Mouse (Mus musculus): ENCODE measurements around the gene Gm867. TPM values are rescaled to one million over a fixed set of nuclear protein-coding genes. Genes with fewer than 3 reads are reported as not detected.
A peak's percentile ranks its signal among the peaks of the same experiment; 100 is the strongest.

Gm867 gene
- polyA plus RNA-seq, 1 experiment, result 0.54 TPM

- Histone ChIP-seq H3K4me1 (ENCODE audit: control insufficient read depth, insufficient read depth, low read length) (peaks cover 7% of the 10 kb centered on the region), H3K27ac (ENCODE audit: insufficient read depth, low read length) (no peak within 1 kb of the TSS), H3K4me3 (replicated peaks; ENCODE audit: insufficient read depth, low read depth, low read length) (peak within 1 kb of the TSS; percentile 50), H3K27me3 (ENCODE audit: control insufficient read depth, insufficient read depth, low read length) (no peaks in the 10 kb centered on the region)
- 61% methylated on average over 6 of the region's 6 CpGs for WGBS
- no peak for DNase-seq
- TF ChIP-seq POLR2A (IDR thresholded peaks at IDR 0.05; ENCODE audit: borderline replicate concordance, insufficient read depth, low read length) (no peak), CTCF (IDR thresholded peaks at IDR 0.05; ENCODE audit: borderline replicate concordance, insufficient read depth, low read depth, low read length) (no peak)
These were observed 7.6 kb downstream of the Gm867 start, which contains the start of gene Chchd10 for GRCm38 (mm10) chr10:75932891-75933290. Gene Chchd10, plus strand, starts transcription at chr10:75933130.

- Histone ChIP-seq H3K4me3 (replicated peaks; ENCODE audit: insufficient read depth, low read depth, low read length) (peak overlapping the region; percentile 50), H3K27ac (ENCODE audit: insufficient read depth, low read length) (no peak overlapping the region), H3K4me1 (ENCODE audit: control insufficient read depth, insufficient read depth, low read length) (peaks cover 4% of the 10 kb centered on the region), H3K27me3 (ENCODE audit: control insufficient read depth, insufficient read depth, low read length) (no peaks in the 10 kb centered on the region)
- WGBS, result 2% methylated on average over 44 of the region's 44 CpGs
- TF ChIP-seq CTCF (IDR thresholded peaks at IDR 0.05; ENCODE audit: borderline replicate concordance, insufficient read depth, low read depth, low read length), result no peak
- TF ChIP-seq POLR2A (IDR thresholded peaks at IDR 0.05; ENCODE audit: borderline replicate concordance, insufficient read depth, low read length), result no peak
- peak; percentile 28 to 53 for DNase-seq
These were observed 8.3 kb downstream of the Gm867 start for GRCm38 (mm10) chr10:75932081-75932678.

- TF ChIP-seq POLR2A (IDR thresholded peaks at IDR 0.05; ENCODE audit: borderline replicate concordance, insufficient read depth, low read length) (no peak), CTCF (IDR thresholded peaks at IDR 0.05; ENCODE audit: borderline replicate concordance, insufficient read depth, low read depth, low read length) (no peak)
- no peaks in the 10 kb centered on the region for H3K4me1 ChIP-seq (ENCODE audit: control insufficient read depth, insufficient read depth, low read length)
- no peak overlapping the region for H3K4me3 ChIP-seq (replicated peaks; ENCODE audit: insufficient read depth, low read depth, low read length)
These were observed 9.2 kb downstream of the Gm867 start for GRCm38 (mm10) chr10:75931311-75931710.

DNA sequence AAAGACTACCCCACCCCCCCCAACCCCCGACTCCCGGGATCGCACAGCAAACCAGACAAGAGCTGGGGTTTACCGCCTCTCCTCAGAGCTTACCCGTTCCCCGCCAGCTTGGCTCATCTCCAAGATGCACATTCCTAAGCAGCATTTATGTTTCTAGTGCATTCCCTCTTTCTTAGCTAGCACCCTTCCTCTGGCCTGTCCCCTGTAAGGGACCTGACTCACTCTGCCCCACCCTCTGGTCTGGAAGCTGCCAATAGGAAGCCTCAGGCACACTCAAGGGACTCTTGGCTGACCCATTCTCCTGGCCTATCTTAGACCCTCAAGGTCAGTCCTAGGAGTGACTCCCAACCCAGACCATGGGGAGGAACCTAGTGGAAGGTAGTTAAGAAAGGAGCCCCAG lies 10.2 kb downstream of the Gm867 start:
- no peaks in the 10 kb centered on the region for H3K27me3 ChIP-seq (ENCODE audit: control insufficient read depth, insufficient read depth, low read length)
- TF ChIP-seq POLR2A (IDR thresholded peaks at IDR 0.05; ENCODE audit: borderline replicate concordance, insufficient read depth, low read length) (no peak), CTCF (IDR thresholded peaks at IDR 0.05; ENCODE audit: borderline replicate concordance, insufficient read depth, low read depth, low read length) (no peak)
- no peaks in the 10 kb centered on the region for H3K4me1 ChIP-seq (ENCODE audit: control insufficient read depth, insufficient read depth, low read length)
- no peak for DNase-seq
- H3K4me3 ChIP-seq (replicated peaks; ENCODE audit: insufficient read depth, low read depth, low read length), result no peak overlapping the region
- H3K27ac ChIP-seq (ENCODE audit: insufficient read depth, low read length), result no peak overlapping the region
- 23% methylated on average over 6 of the region's 6 CpGs for WGBS

More at GRCm38 (mm10) chr10:75931311-75931710, 9.2 kb downstream of the Gm867 start:
- DNase-seq, result no peak
- H3K27me3 ChIP-seq (ENCODE audit: control insufficient read depth, insufficient read depth, low read length), result no peaks in the 10 kb centered on the region
- WGBS, result 42% methylated on average over 7 of the region's 7 CpGs
- no peak overlapping the region for H3K27ac ChIP-seq (ENCODE audit: insufficient read depth, low read length)

DNA sequence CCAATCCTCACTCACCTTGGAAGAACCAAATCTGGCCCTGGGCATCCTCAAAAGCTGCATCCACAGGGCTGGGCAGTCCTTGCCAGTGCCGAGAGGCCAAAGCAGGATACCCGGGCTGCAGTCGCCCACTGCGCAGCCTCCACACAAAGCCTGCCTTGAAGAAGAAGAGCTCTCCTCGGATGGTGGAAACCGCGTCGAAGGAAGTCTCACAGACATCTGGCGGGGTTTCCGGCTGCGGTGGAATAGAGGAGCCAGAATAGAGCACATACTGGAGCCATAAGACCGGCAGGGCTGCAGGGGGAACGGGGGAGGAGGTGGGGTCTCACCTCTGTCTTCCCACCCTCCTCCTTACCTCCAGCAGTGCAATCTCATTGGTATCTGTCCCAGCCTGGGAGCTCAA lies 14.1 kb downstream of the Gm867 start:
- Histone ChIP-seq H3K27ac (ENCODE audit: insufficient read depth, low read length) (no peak overlapping the region), H3K4me1 (ENCODE audit: control insufficient read depth, insufficient read depth, low read length) (peaks cover 4% of the 10 kb centered on the region; the same call in 1 of the 2 replicates), H3K4me3 (replicated peaks; ENCODE audit: insufficient read depth, low read depth, low read length) (no peak overlapping the region), H3K27me3 (ENCODE audit: control insufficient read depth, insufficient read depth, low read length) (no peaks in the 10 kb centered on the region)
- 72% methylated on average over 13 of the region's 13 CpGs for WGBS
- no peak for TF ChIP-seq CTCF (IDR thresholded peaks at IDR 0.05; ENCODE audit: borderline replicate concordance, insufficient read depth, low read depth, low read length)
- TF ChIP-seq POLR2A (IDR thresholded peaks at IDR 0.05; ENCODE audit: borderline replicate concordance, insufficient read depth, low read length), result no peak
- no peak for DNase-seq

- WGBS, result 67% methylated on average over 2 of the region's 2 CpGs
- H3K27me3 ChIP-seq (ENCODE audit: control insufficient read depth, insufficient read depth, low read length), result no peaks in the 10 kb centered on the region
These were observed 16.1 kb downstream of the Gm867 start for GRCm38 (mm10) chr10:75924324-75924723.

DNA sequence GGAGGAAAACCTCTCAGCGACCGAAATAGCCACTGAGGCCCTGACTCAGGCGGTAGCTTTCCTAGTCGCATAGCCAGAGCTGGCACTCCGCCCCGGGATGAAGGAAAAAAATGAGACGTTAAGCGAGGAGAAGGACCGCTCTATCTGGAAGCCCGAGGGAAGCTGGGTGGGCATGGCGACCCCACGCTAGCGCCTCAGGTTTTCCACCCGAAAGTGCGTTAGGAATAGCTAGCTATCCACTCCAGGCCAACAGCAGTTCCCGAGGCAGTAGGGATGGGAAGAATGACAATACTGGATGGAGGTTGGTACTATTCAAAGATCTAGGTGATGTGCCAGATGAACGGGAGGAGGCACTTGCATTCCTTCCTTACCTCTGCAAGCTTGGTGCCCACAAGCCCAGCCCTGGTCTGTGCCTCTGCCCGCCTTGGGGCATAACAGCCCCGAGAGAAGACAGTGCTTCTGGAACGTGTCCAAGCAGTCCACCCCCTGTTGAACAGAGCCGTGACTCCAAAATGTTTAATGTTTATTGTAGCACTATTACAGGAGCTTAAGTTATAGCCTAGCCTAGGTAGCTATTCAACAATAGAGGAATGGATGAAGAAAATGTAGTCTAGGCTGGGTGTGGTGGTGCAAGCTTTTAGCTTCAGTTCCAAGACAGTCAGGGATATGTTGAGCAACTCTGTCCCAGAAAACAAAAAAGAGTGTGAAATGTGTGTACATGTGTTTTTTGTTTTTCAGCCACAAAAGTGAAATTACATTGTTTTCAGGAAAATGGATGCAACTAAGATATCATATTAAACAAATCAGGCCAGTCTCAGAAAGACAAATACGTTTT lies 18.5 kb downstream of the Gm867 start:
- H3K4me1 ChIP-seq (ENCODE audit: control insufficient read depth, insufficient read depth, low read length), result peaks cover 7% of the 10 kb centered on the region; the same call in 1 of the 2 replicates
- peak overlapping the region; percentile 93 for H3K27ac ChIP-seq (ENCODE audit: insufficient read depth, low read length)
- 4% methylated on average over 22 of the region's 22 CpGs for WGBS
- DNase-seq, result no peak
- H3K4me3 ChIP-seq (replicated peaks; ENCODE audit: insufficient read depth, low read depth, low read length), result peak overlapping the region; percentile 93
- no peak for TF ChIP-seq CTCF (IDR thresholded peaks at IDR 0.05; ENCODE audit: borderline replicate concordance, insufficient read depth, low read depth, low read length)
- TF ChIP-seq POLR2A (IDR thresholded peaks at IDR 0.05; ENCODE audit: borderline replicate concordance, insufficient read depth, low read length), result no peak
- H3K27me3 ChIP-seq (ENCODE audit: control insufficient read depth, insufficient read depth, low read length), result no peaks in the 10 kb centered on the region

More at GRCm38 (mm10) chr10:75924324-75924723, 16.1 kb downstream of the Gm867 start:
- Histone ChIP-seq H3K27ac (ENCODE audit: insufficient read depth, low read length) (no peak overlapping the region), H3K4me1 (ENCODE audit: control insufficient read depth, insufficient read depth, low read length) (peaks cover 4% of the 10 kb centered on the region; the same call in 1 of the 2 replicates), H3K4me3 (replicated peaks; ENCODE audit: insufficient read depth, low read depth, low read length) (no peak overlapping the region)
- no peak for DNase-seq
- TF ChIP-seq POLR2A (IDR thresholded peaks at IDR 0.05; ENCODE audit: borderline replicate concordance, insufficient read depth, low read length), result no peak
- no peak for TF ChIP-seq CTCF (IDR thresholded peaks at IDR 0.05; ENCODE audit: borderline replicate concordance, insufficient read depth, low read depth, low read length)
